Mouse (Mus musculus) mouse trophoblast stem cell (cell line): ENCODE results near the gene Sgk2.
"Not testable (repeated sequence)": the region's sequence is repeated elsewhere in the genome, so short reads cannot be mapped to it uniquely, and the experiment has no call there.

Source experiments
- in situ Hi-C, 2 experiments: fragments of 300-500 bp; cut with MseI, MboI; formaldehyde crosslinking; loops; 2 replicates in 1 of 2; 3 replicates in 1 of 2; pipeline ENCODE4 v1.15.1; 2025

Sgk2 gene

DNA sequence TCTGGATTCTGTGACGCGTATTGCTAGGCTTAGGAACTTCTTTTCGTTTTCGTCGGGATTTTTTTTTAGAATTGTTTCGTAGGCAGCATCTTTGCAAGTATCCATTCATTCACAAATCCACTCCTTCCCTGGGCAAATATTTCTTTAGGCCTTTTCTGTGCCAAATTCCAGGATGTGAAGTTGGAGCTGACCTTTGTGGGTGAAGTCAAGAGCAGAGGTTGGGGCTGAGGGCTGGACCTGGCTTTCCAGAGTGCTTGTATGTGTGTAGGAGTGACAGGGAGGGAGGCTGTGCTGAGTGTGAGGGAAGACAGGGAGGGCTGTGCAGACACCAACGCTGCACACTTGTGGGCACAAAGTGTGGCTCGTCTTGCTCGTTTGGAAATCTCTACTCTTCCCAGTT lies 69.5 kb downstream of the Sgk2 start:
- in situ Hi-C loops: no loop called here

DNA sequence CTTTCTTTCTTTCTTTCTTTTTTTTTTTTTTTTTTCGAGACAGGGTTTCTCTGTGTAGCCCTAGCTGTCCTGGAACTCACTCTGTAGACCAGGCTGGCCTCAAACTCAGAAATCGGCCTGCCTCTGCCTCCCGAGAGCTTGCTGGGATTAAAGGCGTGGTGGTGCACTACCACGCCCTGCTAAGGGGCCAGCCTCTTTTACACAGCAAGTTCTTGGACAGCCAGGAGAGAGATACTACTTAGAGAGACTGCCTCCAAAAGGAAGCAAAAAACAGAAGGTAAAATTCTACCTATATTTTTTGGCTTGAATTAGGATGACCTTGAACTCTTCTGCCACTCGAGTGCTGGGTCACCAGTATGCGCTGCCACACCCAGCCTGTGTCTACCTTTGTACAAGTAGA lies 71.9 kb downstream of the Sgk2 start:
- in situ Hi-C loops: not testable (repeated sequence)

DNA sequence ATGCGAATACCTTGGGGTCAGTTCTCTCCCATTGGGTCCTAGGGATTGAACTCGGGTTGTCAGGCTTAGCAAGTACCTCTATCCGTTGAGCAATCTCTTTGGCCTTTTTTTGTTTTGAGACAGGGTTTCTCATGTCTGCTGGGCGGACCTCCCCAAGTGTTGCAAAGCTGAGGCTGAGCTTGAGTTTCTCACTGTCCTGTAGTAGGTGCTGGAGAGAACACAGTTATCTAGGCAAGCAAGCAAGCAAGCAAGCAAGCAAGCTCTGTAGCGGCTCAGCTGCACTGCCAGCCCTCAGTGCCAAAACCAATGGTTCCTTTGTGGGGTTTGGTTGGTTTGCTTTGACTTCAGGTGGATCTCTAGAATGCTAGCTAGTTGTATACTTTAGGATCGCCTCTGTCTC lies 73.5 kb downstream of the Sgk2 start:
- in situ Hi-C loops: no loop called here

DNA sequence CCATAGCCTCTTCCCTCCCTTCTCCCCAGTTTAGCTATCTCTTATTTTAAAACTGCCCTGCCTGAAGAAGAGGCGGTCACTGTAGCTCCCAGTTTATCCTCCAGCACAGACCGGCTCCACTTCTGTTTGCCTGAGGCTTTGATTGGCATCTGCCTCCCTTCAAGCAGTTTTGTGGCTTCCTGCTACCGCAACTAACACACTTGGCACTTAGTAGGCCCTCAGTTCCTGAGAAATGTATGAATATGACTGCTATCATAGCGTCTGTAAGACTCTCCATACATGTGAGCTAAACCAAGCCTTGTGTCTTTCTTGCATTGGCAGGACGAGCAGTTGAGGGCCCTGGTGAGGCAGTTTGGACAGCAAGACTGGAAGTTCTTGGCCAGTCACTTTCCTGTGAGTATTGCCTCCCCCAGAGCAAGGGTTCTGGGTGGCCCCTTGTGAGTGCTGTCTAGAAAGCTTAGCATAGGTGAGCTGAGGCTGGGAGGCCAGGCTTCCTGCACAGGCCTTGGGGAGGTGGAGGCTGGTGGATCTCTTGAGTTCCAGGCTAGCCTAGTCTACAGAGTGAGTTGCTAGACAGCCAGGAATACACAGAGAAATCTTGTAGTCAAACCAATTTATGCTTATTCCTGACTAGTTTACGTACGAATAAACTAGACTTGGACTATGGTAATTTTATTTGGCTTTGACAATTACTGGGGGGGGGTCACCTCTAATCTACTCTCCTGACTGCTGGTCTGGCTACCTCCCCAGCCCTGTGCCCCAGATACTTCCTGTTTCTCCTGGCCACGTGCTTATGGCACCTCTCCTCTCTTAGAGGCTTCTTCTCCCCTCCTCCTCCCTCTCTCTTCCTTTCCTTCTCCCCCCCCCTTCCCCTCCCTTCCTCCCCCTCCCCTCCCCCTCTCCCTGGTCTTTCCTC lies 74.3 kb downstream of the Sgk2 start:
- in situ Hi-C loops: no loop called here

DNA sequence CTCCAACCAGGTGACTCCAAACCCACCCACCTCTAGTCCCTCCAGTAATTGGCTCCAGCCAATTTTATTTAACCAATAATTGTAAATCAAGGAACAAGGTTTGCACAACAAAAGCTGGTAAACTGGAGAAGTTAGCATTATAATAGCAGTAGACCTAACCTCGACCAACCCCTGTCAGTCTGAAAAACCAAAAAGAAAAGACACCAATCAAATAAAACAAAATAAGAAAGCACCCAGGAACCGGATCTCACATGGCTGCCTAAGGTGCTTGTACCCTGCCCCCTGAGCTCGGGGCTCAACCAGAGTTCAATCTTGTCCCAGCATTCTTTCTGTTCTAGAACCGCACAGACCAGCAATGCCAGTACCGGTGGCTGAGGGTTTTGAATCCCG lies 75.0 kb downstream of the Sgk2 start:
- in situ Hi-C loops: no loop called here
